Mouse (Mus musculus) urinary bladder, postnatal 25 days (tissue): ENCODE measurements at regions not wholly inside any gene's neighbourhood (a gene's known extent, or its start where the extent isn't known, plus 50 kb on each side); places are given as distances from the start of the nearest gene placed in this dataset.

Experiments used
- DNase-seq: peaks from one replicate; pipeline ENCODE4 v3.0.0; 2022; ENCODE audit warnings: low spot score

DNA sequence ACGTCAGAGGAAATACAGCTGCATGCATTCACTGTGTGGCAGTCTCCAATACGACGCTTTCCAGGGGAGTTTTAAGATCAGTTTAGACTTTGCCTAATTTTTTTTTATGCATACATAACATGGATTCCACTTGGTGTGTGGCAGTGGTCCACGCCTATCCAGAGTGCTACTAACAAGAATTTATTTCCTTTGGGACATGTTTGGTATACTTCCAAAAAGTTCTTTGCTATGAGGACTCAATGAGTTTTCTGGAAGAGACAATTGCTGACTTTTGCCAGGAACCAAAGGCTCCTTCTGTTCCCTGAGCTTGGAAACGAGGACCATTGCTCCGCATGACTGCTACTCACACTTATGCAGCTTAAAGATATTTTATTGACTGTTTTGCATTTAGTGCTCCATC is 59.2 kb downstream of the Marcks start:
- no peak for DNase-seq

DNA sequence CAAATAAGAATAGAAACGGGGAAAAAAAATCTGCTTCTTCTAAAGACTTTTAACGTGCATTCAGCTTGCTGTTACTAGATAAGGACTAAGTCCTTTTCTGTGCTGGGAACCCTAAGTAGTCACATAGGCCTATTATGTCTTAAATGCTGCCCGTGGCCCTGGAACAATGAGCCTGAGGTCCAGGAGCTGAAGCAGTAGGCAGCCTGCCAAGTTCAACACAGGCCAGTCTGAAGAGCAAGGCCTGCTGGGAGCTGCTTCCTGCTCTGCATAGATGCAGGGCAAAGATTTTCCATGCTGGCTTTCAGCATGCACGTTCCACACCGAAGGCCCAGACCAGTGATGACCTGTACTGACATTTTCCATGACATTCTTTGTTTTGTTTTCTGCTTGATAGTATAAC is 60.3 kb downstream of the Marcks start:
- peak; percentile 43 for DNase-seq

- DNase-seq = no peak
Observed at GRCm38 (mm10) chr10:37077741-37078140, 61.0 kb downstream of the Marcks start.

DNA sequence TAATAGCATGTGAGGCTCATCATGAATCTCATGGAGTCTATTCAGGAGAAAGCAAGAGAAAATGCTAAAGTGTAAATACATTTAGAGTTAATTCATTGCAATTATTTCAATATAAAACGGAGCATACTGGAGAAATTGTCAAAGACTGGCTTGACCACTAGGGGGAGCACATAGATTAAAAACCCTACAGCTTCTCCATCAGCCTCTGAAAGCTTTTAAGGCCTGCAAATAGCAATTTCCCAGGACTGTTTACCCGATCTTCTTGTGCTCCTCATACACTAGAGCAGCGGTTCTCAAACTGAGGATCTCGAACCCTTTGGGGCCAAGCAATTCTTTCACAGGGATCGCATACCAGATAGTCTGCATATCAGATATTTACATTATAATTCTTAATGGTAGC is 65.9 kb downstream of the Marcks start:
- DNase-seq = peak; percentile 46

- DNase-seq = no peak
Observed at GRCm38 (mm10) chr10:37072061-37072460, 66.7 kb downstream of the Marcks start.

DNA sequence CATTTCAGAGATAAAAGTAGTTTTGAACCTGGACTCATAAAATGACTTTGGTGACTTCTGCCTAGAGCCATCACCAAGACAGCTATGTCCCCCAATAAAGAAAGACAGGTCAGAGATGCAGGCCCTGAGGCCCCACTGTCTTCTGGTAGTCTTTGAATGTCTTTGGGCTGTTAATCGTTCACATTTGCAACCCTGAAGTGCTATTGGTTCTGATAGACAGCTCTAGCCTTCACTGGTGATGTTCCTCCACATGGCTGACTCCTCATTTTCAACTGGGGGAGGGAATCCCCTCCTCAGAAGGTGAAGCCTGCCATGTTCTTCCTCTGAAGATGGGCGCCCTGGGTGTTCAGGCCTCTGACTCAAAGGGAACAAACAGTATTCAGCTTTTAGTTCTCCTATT is 67.3 kb downstream of the Marcks start:
- DNase-seq = no peak
